Mouse (Mus musculus) kidney, adult 11 months (tissue): Measurements from ENCODE around the gene Egfl8.

ENCODE experiments used
- DNase-seq: peaks from one replicate; pipeline ENCODE4 v3.0.0; 2022

Gene Egfl8

DNA sequence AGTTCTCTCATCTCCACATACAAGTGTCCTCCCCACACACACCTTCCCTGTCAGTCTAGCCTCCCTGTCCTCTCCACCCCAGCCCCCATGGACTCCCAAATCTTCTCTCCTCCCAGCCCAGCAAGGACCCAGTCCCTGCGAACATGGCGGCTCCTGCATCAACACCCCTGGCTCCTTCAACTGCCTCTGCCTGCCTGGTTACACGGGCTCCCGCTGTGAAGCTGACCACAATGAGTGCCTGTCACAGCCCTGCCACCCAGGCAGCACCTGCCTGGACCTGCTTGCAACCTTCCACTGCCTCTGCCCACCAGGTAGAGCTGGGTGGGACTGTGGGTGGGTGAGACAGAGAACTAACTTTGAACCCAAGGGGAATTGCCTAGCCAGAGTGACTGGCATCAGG, 45.9 kb downstream of the Egfl8 start:
- no peak for DNase-seq

DNA sequence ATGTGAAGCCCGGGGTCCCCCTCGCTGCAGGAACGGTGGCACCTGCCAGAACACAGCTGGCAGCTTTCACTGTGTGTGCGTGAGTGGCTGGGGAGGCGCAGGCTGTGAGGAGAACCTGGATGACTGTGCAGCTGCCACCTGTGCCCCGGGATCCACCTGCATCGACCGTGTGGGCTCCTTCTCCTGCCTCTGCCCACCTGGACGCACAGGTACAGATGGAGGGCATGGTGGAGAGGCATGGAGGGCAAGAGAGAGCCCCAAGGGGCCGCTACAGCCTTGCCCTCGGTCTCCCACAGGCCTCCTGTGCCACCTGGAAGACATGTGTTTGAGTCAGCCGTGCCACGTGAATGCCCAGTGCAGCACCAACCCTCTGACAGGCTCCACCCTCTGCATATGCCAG, 47.4 kb downstream of the Egfl8 start:
- no peak for DNase-seq

DNA sequence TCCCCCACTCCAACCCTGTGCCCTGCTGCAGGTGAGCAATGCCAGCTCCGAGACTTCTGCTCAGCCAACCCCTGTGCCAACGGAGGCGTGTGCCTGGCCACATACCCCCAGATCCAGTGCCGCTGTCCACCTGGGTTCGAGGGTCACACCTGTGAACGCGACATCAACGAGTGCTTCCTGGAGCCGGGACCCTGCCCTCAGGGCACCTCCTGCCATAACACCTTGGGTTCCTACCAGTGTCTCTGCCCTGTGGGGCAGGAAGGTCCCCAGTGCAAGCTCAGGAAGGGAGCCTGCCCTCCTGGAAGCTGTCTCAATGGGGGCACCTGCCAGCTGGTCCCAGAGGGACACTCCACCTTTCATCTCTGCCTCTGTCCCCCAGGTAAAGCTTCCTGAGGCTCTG, 48.5 kb downstream of the Egfl8 start:
- no peak for DNase-seq

DNA sequence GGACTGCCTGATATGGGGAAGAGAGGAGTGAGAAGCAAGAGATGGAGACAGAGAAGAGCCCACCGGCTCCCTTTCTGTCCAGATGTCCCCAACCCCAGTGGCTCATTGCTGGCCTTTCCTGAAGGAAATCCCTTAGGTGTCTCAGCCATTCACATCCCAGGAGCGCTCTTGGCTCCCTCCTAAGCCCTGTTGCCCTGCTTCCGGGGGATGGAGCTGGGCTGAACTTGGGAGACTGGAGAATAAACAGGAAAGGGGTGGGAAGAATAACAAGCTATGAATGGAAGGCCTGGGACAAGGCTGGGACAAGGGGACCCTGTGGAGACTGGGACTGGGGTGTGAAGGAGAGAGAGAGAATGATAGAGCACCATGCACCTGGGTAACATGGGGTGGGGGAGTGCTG, 51.0 kb downstream of the Egfl8 start:
- peak; percentile 58 for DNase-seq

GRCm38 (mm10) chr17:34564003-34564421, 51.8 kb downstream of the Egfl8 start, which contains the start of gene Notch4:
Gene Notch4 (plus strand): TSS chr17:34564268.
- DNase-seq: peak; percentile 53

DNA sequence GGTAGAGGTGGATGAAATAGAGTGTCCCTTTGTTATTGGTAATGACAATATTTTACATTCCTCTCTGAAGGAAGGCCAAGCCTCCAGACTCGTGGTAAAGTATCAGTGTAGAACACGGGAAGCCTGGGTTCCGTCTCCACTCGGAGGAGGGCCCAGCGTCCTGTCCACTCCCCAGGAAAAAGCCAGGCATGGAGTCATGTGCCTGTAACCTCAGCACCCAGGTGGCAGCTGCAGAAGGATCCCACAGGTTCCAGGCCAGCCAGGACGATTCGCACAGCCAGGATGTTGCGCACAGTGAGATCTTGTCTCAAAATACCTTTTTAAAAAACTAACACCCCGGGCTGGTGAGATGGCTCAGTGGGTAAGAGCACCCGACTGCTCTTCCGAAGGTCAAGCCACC, 52.4 kb downstream of the Egfl8 start:
- DNase-seq: no peak
